24 mouse cellular contexts compared by ENCODE assay signal in the genomic region with DNA sequence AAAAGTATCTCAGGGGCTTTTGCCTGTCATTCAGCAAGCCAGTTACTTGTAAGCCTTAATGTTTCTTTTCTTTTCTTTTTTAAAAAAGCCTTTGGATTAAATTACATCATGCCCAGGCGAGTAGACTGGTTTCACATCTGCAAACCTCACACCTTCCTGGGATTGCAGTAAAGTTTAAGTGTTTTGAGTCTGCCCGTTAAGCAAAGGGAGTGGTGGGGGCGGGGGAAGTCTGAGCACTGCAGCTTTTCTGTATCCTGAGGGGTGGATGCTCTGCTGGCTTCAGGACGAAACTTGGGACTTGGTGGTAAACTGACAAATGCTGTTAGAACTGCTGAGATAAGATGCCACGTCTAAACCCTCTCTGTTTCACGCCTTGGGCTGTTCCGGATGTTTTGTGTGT. TPM values are rescaled to one million over a fixed set of nuclear protein-coding genes. Genes with fewer than 3 reads are reported as not detected.
A peak's percentile ranks its signal among the peaks of the same experiment; 100 is the strongest.
DNase-seq lines count a peak whose midpoint lies in the region; ATAC-seq lines count a peak whose summit lies in the region.
"Had no signal": no experiment of that assay in that cellular context is flagged by ENCODE, and none has a peak within 500 bp of the region (broad histone marks: within the 10 kb centered on the region; RNA-seq: fewer than 3 reads in every experiment).

No protein-coding gene starts in this region.

- DNase-seq in heart, adult 8-10 months (ENCODE audit: low spot score): no peak
- no peak for DNase-seq in neural tube, embryonic 10.5 days (ENCODE audit: extremely low spot score, low spot score)
- peak; percentile 61 for DNase-seq in forelimb bud, embryonic 11.5 days (ENCODE audit: low read depth, low spot score)
- DNase-seq in adrenal gland, postnatal 25 days: no peak
- no peak for DNase-seq in layer of hippocampus, postnatal 10 days (ENCODE audit: low spot score in 2 of 2)
- DNase-seq: adrenal gland, adult 2 months; cerebellum, adult 11 months; cerebellum, postnatal 14 days; forebrain, postnatal 0 days; gastrocnemius, postnatal 14 days; left cerebral cortex, postnatal 4 days; lung, postnatal 14 days; retina, postnatal 1 day; thymus, postnatal 36 days had no signal

- no peaks in the 10 kb centered on the region for H3K27me3 ChIP-seq in heart, embryonic 14.5 days (ENCODE audit: control insufficient read depth, insufficient read depth, low read length)
- no peaks in the 10 kb centered on the region for H3K27me3 ChIP-seq in neural tube, embryonic 12.5 days (replicated peaks)
- H3K27me3 ChIP-seq: embryonic facial prominence, embryonic 13.5 days had no signal

- peak overlapping the region; percentile 51 for H3K9ac ChIP-seq in heart, embryonic 14.5 days (ENCODE audit: low read length)
- no peak overlapping the region; the same call in 1 of the 2 replicates for H3K9ac ChIP-seq in neural tube, embryonic 12.5 days
- H3K9ac ChIP-seq: embryonic facial prominence, embryonic 13.5 days; forebrain, postnatal 0 days; hindbrain, embryonic 14.5 days had no signal

- H3K4me3 ChIP-seq in heart, embryonic 14.5 days (ENCODE audit: control insufficient read depth in 1 of 2, insufficient read depth in 1 of 2, low read depth in 1 of 2, low read length in 2 of 2): no peak overlapping the region
- H3K4me3 ChIP-seq in neural tube, embryonic 12.5 days: no peak overlapping the region
- H3K4me3 ChIP-seq: embryonic facial prominence, embryonic 13.5 days; layer of hippocampus, adult 2 months; megakaryocyte, embryonic 14.5 days had no signal

- no peak for ATAC-seq in heart, embryonic 14.5 days (ENCODE audit: insufficient number of reproducible peaks, insufficient read depth, low FRiP score, low read depth)
- no peak for ATAC-seq in neural tube, embryonic 12.5 days (ENCODE audit: low FRiP score, low read depth)
- ATAC-seq: forebrain, postnatal 0 days; intestine, postnatal 0 days had no signal

- H3K36me3 ChIP-seq in heart, embryonic 14.5 days (ENCODE audit: control insufficient read depth, insufficient read depth, low read length): no peaks in the 10 kb centered on the region
- H3K36me3 ChIP-seq in neural tube, embryonic 12.5 days: no peaks in the 10 kb centered on the region
- H3K36me3 ChIP-seq: embryonic facial prominence, embryonic 13.5 days; G1E had no signal

- WGBS in heart, embryonic 14.5 days: 16% methylated on average over 7 of the region's 7 CpGs
- WGBS in neural tube, embryonic 12.5 days: 26% methylated on average over 7 of the region's 7 CpGs

- peaks cover 32 to 59% of the 10 kb centered on the region in 2 experiments for H3K4me1 ChIP-seq in heart, embryonic 14.5 days (ENCODE audit: control insufficient read depth in 2 of 2, insufficient read depth in 2 of 2, low read length in 2 of 2)
- H3K4me1 ChIP-seq in neural tube, embryonic 12.5 days: peaks cover 19% of the 10 kb centered on the region

- H3K4me2 ChIP-seq in heart, embryonic 14.5 days (ENCODE audit: low read length): peak overlapping the region; percentile 31
- 0 out of 2 replicates have a peak overlapping the region, but pooled peaks have one; percentile 2 for H3K4me2 ChIP-seq in neural tube, embryonic 12.5 days (replicated peaks)
- H3K4me2 ChIP-seq: embryonic facial prominence, embryonic 13.5 days; hindbrain, embryonic 14.5 days had no signal

- H3K9me3 ChIP-seq in heart, embryonic 14.5 days (ENCODE audit: control insufficient read depth, low read length): no peaks in the 10 kb centered on the region
- H3K9me3 ChIP-seq in neural tube, embryonic 12.5 days: no peaks in the 10 kb centered on the region
- H3K9me3 ChIP-seq: embryonic facial prominence, embryonic 13.5 days; G1E; megakaryocyte, embryonic 14.5 days had no signal

- H3K27ac ChIP-seq in heart, embryonic 14.5 days (replicated peaks in 1 of 2; ENCODE audit: control insufficient read depth in 1 of 2, insufficient read depth in 1 of 2, low read depth in 2 of 2, low read length in 2 of 2): peak overlapping the region; percentile 49 to 97; a peak in 3 of 4 replicates
- H3K27ac ChIP-seq in neural tube, embryonic 12.5 days: no peak overlapping the region
- H3K27ac ChIP-seq: embryonic facial prominence, embryonic 13.5 days; hindbrain, embryonic 14.5 days; kidney, postnatal 0 days; layer of hippocampus, adult 2 months had no signal

RNA-seq across cellular contexts. Expression of a gene that starts 22.6 kb away (rescaled TPM):
- polyA plus RNA-seq in heart, embryonic 14.5 days (2014; fragmentation: Nextera tagmentation; extraction: Ambion mirVana): 52.0 and 55.2 TPM in 2 replicates
- 100 to 1,000 TPM; 232 to 257 (median 245) TPM for total RNA-seq in heart, adult 8-10 months (2022)
- 0.97 and 0.98 TPM in 2 replicates for polyA plus RNA-seq in neural tube, embryonic 12.5 days (2016; fragmentation: Nextera tagmentation; extraction: Ambion mirVana)
- 2.2 and 2.6 TPM in 2 replicates for total RNA-seq in adrenal gland, postnatal 25 days (2021)
- total RNA-seq in layer of hippocampus, postnatal 10 days (2021): 1 to 10 TPM; 2.1 to 3.0 TPM
- total RNA-seq: neutrophil, adult 5-6 weeks had no signal

Comparison
In these comparisons a context has a peak if more than half of its experiments do, and no peak if none do; other contexts are left out.
1. RNA of a gene that starts 22.6 kb away (total RNA-seq): 232 to 257 TPM in heart, adult 8-10 months; 2.1 to 3.0 TPM in layer of hippocampus, postnatal 10 days and 2.2 to 2.6 TPM in adrenal gland, postnatal 25 days; every median in the first group is over 10 times any median in the second.